Mouse (Mus musculus) adrenal gland, adult 18-20 months (tissue): ENCODE measurements around the gene Qpctl. TPM values are rescaled to one million over a fixed set of nuclear protein-coding genes. Genes with fewer than 3 reads are reported as not detected.

Experiments used
- DNase-seq, 2 experiments: peaks; one replicate each; pipeline ENCODE4 v3.0.0; 2021 to 2022; ENCODE audit warnings: low spot score in 2 of 2
- total RNA-seq, 2 experiments: library from RNA; stranded (reverse); gene quantifications; 1 replicate in 1 of 2; 2 replicates in 1 of 2; pipeline ENCODE4 v1.2.3; 2021

The Qpctl gene
- total RNA-seq, 2 experiments from 2014 or later = 13.6 to 14.6 TPM

- no peak for DNase-seq
Observed at GRCm38 (mm10) chr7:19127744-19128143, 21.3 kb downstream of the Qpctl start.

- DNase-seq = no peak
Observed at GRCm38 (mm10) chr7:19124713-19125112, 24.4 kb downstream of the Qpctl start.

GRCm38 (mm10) chr7:19121686-19122085 lies 27.4 kb downstream of the Qpctl start:
- DNase-seq = no peak

- peak; percentile 79 to 81 for DNase-seq
Observed at GRCm38 (mm10) chr7:19119631-19120429, 29.3 kb downstream of the Qpctl start, which contains the start of gene Fbxo46. Fbxo46 (plus strand) TSS chr7:19119859.

- no peak for DNase-seq
Observed at GRCm38 (mm10) chr7:19119083-19119482, 30.0 kb downstream of the Qpctl start.

- DNase-seq = peak; percentile 44 to 53
Observed at GRCm38 (mm10) chr7:19118028-19118771, 30.9 kb downstream of the Qpctl start, which contains the start of gene Gm4969. Gm4969 (minus strand) TSS chr7:19118368.

- DNase-seq = no peak
Observed at GRCm38 (mm10) chr7:19109565-19109964, 39.5 kb downstream of the Qpctl start.

- DNase-seq = peak in 1 of 2 experiments; percentile 29
Observed at GRCm38 (mm10) chr7:19107436-19107835, 41.7 kb downstream of the Qpctl start.

GRCm38 (mm10) chr7:19104486-19104885 lies 44.6 kb downstream of the Qpctl start:
- no peak for DNase-seq

GRCm38 (mm10) chr7:19103741-19104140 lies 45.4 kb downstream of the Qpctl start:
- DNase-seq = no peak

GRCm38 (mm10) chr7:19100290-19100689 lies 48.8 kb downstream of the Qpctl start:
- no peak for DNase-seq

GRCm38 (mm10) chr7:19098811-19099210 lies 50.3 kb downstream of the Qpctl start:
- no peak for DNase-seq

GRCm38 (mm10) chr7:19097863-19098262 lies 51.2 kb downstream of the Qpctl start:
- no peak for DNase-seq

- no peak for DNase-seq
Observed at GRCm38 (mm10) chr7:19097217-19097616, 51.9 kb downstream of the Qpctl start.

GRCm38 (mm10) chr7:19096421-19096976 lies 52.6 kb downstream of the Qpctl start:
- DNase-seq = no peak

- peak; percentile 49 to 62 for DNase-seq
Observed at GRCm38 (mm10) chr7:19095751-19096110, 53.4 kb downstream of the Qpctl start.

GRCm38 (mm10) chr7:19094826-19095750 lies 54.0 kb downstream of the Qpctl start:
- DNase-seq = peak; percentile 63 to 70

GRCm38 (mm10) chr7:19094471-19094825 lies 54.6 kb downstream of the Qpctl start, which contains the start of gene Six5:
Six5 (plus strand) TSS chr7:19094594.
- DNase-seq = no peak

- peak; percentile 94 for DNase-seq
Observed at GRCm38 (mm10) chr7:19093537-19094385, 55.3 kb downstream of the Qpctl start.

GRCm38 (mm10) chr7:19093174-19093521 lies 55.9 kb downstream of the Qpctl start:
- peak; percentile 84 to 87 for DNase-seq
